Mouse (Mus musculus): ENCODE data around the gene Kcmf1.

DNA sequence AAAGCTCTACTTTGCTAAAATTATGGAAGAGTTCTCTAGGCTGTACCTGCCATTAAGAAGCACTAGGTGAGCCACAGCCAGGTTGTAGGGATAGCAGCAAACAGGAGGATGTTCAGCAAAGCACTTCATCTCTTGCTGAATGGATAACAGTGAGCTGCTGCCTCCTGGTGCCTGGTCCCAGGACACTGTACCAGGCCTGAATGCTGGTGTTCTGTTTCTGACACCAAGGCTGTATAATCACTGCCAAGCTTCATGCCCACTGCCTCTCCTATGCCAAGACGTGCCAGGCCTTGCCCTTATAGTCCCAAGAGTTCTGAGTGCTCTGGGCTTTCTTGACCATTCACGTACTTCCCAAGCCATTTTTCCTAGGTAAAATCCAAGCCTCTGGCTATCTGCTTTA is 8.5 kb downstream of the Kcmf1 start:
- no peak for TF ChIP-seq CTCF (IDR thresholded peaks at IDR 0.05; ENCODE audit: insufficient read depth, low read depth, low read length)
- no peak for TF ChIP-seq POLR2A (IDR thresholded peaks at IDR 0.05; ENCODE audit: insufficient read depth, low read depth, low read length)
